In the genomic region with DNA sequence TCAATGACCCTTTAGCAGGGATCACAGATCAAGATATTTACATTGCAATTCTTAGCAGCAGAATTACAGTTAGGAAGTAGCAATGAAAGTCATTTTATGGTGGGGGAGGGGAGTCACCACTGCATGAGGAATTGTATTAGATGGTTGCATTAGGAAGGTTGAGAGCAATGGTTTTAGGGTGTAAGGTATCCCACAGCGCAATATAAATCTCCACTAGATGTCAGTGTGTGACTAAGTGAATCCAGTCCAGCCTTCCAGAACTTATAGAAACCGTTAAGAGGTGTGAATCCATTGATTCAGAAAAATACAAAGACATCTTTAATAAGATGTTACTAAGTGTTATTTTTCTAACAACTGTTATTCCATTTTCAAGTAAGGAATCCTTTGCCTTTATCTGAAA, we compare ENCODE assay signal across 12 mouse cellular contexts.
A peak's percentile ranks its signal among the peaks of the same experiment; 100 is the strongest.
DNase-seq lines count a peak whose midpoint lies in the region; ATAC-seq and TF ChIP-seq lines count a peak whose summit lies in the region.
"Had no signal": no experiment of that assay in that cellular context is flagged by ENCODE, and none has a peak within 500 bp of the region (broad histone marks: within the 10 kb centered on the region; RNA-seq: fewer than 3 reads in every experiment).

No protein-coding gene starts in this region.

- no peak overlapping the region for H3K27ac ChIP-seq in heart, adult 2 months
- no peak overlapping the region for H3K27ac ChIP-seq in neural tube, embryonic 12.5 days
- no peak overlapping the region for H3K27ac ChIP-seq in neural tube, embryonic 15.5 days (replicated peaks)
- no peak overlapping the region for H3K27ac ChIP-seq in embryonic facial prominence, embryonic 14.5 days (replicated peaks; ENCODE audit: low read depth, low read length)
- no peak overlapping the region for H3K27ac ChIP-seq in stomach, postnatal 0 days (replicated peaks)
- no peak overlapping the region for H3K27ac ChIP-seq in heart, embryonic 12.5 days (ENCODE audit: poor library complexity, severe bottlenecking)
- H3K27ac ChIP-seq: lung, embryonic 15.5 days had no signal

- no peak for TF ChIP-seq POLR2A in heart, adult 2 months (IDR thresholded peaks at IDR 0.05; ENCODE audit: insufficient read depth, low read depth, low read length)

- H3K4me3 ChIP-seq in heart, adult 2 months, result no peak overlapping the region
- H3K4me3 ChIP-seq in neural tube, embryonic 12.5 days, result no peak overlapping the region
- no peak overlapping the region for H3K4me3 ChIP-seq in neural tube, embryonic 15.5 days (replicated peaks)
- H3K4me3 ChIP-seq in embryonic facial prominence, embryonic 14.5 days (ENCODE audit: low read depth, low read length), result no peak overlapping the region
- no peak overlapping the region for H3K4me3 ChIP-seq in stomach, postnatal 0 days (ENCODE audit: low read depth, low read length)
- no peak overlapping the region for H3K4me3 ChIP-seq in heart, embryonic 12.5 days
- H3K4me3 ChIP-seq: erythroblast, embryonic 14.5 days; lung, embryonic 15.5 days had no signal

- intact Hi-C loops in heart, adult 2 months (cut with DNase I), result no loop called here
- intact Hi-C loops in heart, postnatal 36 days (cut with DNase I), result no loop called here

- H3K79me2 ChIP-seq in heart, adult 2 months (replicated peaks; ENCODE audit: control insufficient read depth, insufficient read depth, low read length), result no peaks in the 10 kb centered on the region

- TF ChIP-seq EP300 in heart, adult 2 months (IDR thresholded peaks at IDR 0.05; ENCODE audit: insufficient read depth, low read depth, low read length), result no peak
- TF ChIP-seq EP300 in stomach, postnatal 0 days (optimal IDR thresholded peaks at IDR 0.05), result no peak

- no peaks in the 10 kb centered on the region for H3K4me1 ChIP-seq in heart, adult 2 months (ENCODE audit: control insufficient read depth, insufficient read depth, low read length)
- no peaks in the 10 kb centered on the region; the same call in 1 of the 2 replicates for H3K4me1 ChIP-seq in neural tube, embryonic 12.5 days
- H3K4me1 ChIP-seq in neural tube, embryonic 15.5 days, result no peaks in the 10 kb centered on the region
- no peaks in the 10 kb centered on the region for H3K4me1 ChIP-seq in embryonic facial prominence, embryonic 14.5 days (ENCODE audit: control insufficient read depth, insufficient read depth, low read length)
- peaks cover 4% of the 10 kb centered on the region; the same call in 1 of the 2 replicates for H3K4me1 ChIP-seq in stomach, postnatal 0 days (replicated peaks; ENCODE audit: control insufficient read depth, insufficient read depth)
- H3K4me1 ChIP-seq in heart, embryonic 12.5 days (replicated peaks), result peaks cover 1% of the 10 kb centered on the region

- peak; percentile 54 for TF ChIP-seq CTCF in heart, adult 2 months (IDR thresholded peaks at IDR 0.05)
- peak; percentile 69 for TF ChIP-seq CTCF in stomach, postnatal 0 days (IDR thresholded peaks at IDR 0.05; ENCODE audit: low read depth)

- H3K9ac ChIP-seq in heart, adult 2 months (ENCODE audit: low read depth, low read length), result no peak overlapping the region
- H3K9ac ChIP-seq in neural tube, embryonic 12.5 days, result no peak overlapping the region
- H3K9ac ChIP-seq in neural tube, embryonic 15.5 days (replicated peaks), result no peak overlapping the region
- H3K9ac ChIP-seq in embryonic facial prominence, embryonic 14.5 days (ENCODE audit: low read depth, low read length), result no peak overlapping the region
- no peak overlapping the region for H3K9ac ChIP-seq in stomach, postnatal 0 days (ENCODE audit: low read length)
- no peak overlapping the region for H3K9ac ChIP-seq in heart, embryonic 12.5 days
- H3K9ac ChIP-seq: lung, embryonic 15.5 days had no signal

- no peak for DNase-seq in heart, adult 2 months
- no peak for DNase-seq in heart, postnatal 36 days
- peak; percentile 59 for DNase-seq in embryonic facial prominence, embryonic 14.5 days (ENCODE audit: low spot score)
- no peak for DNase-seq in stomach, postnatal 0 days (ENCODE audit: low spot score)
- no peak for DNase-seq in layer of hippocampus, adult 8-10 months (ENCODE audit: low spot score in 2 of 2)
- DNase-seq: kidney, adult 2 months; right cerebral cortex, postnatal 25 days had no signal

- H3K27me3 ChIP-seq in heart, adult 2 months (ENCODE audit: control insufficient read depth, insufficient read depth, low read length), result no peaks in the 10 kb centered on the region
- H3K27me3 ChIP-seq in neural tube, embryonic 12.5 days (replicated peaks), result no peaks in the 10 kb centered on the region
- H3K27me3 ChIP-seq in neural tube, embryonic 15.5 days (replicated peaks), result no peaks in the 10 kb centered on the region
- H3K27me3 ChIP-seq in embryonic facial prominence, embryonic 14.5 days (replicated peaks; ENCODE audit: control insufficient read depth, insufficient read depth, low read length), result no peaks in the 10 kb centered on the region
- no peaks in the 10 kb centered on the region for H3K27me3 ChIP-seq in stomach, postnatal 0 days (ENCODE audit: control insufficient read depth, insufficient read depth, low read length)
- H3K27me3 ChIP-seq in heart, embryonic 12.5 days (replicated peaks), result no peaks in the 10 kb centered on the region
- H3K27me3 ChIP-seq: lung, embryonic 15.5 days had no signal

- H3K4me2 ChIP-seq in neural tube, embryonic 12.5 days (replicated peaks), result no peak overlapping the region
- H3K4me2 ChIP-seq in neural tube, embryonic 15.5 days, result no peak overlapping the region
- no peak overlapping the region for H3K4me2 ChIP-seq in embryonic facial prominence, embryonic 14.5 days (ENCODE audit: low read depth, low read length)
- H3K4me2 ChIP-seq in stomach, postnatal 0 days (replicated peaks; ENCODE audit: low read depth), result no peak overlapping the region
- H3K4me2 ChIP-seq in heart, embryonic 12.5 days, result no peak overlapping the region
- H3K4me2 ChIP-seq: lung, embryonic 15.5 days had no signal

- WGBS in heart, adult 2 months, result 39% methylated on average over 2 of the region's 2 CpGs
- WGBS in neural tube, embryonic 12.5 days, result 55% methylated on average over 2 of the region's 2 CpGs
- 56% methylated on average over 2 of the region's 2 CpGs for WGBS in neural tube, embryonic 15.5 days
- WGBS in embryonic facial prominence, embryonic 14.5 days, result 40% methylated on average over 2 of the region's 2 CpGs
- 39% methylated on average over 2 of the region's 2 CpGs for WGBS in stomach, postnatal 0 days
- WGBS in heart, embryonic 12.5 days, result 52% methylated on average over 2 of the region's 2 CpGs

- H3K9me3 ChIP-seq in neural tube, embryonic 12.5 days, result no peaks in the 10 kb centered on the region
- H3K9me3 ChIP-seq in neural tube, embryonic 15.5 days (replicated peaks), result no peaks in the 10 kb centered on the region
- no peaks in the 10 kb centered on the region for H3K9me3 ChIP-seq in embryonic facial prominence, embryonic 14.5 days (ENCODE audit: control insufficient read depth, low read length)
- H3K9me3 ChIP-seq in stomach, postnatal 0 days (ENCODE audit: control insufficient read depth, low read length), result no peaks in the 10 kb centered on the region
- no peaks in the 10 kb centered on the region for H3K9me3 ChIP-seq in heart, embryonic 12.5 days (replicated peaks)
- H3K9me3 ChIP-seq: lung, embryonic 15.5 days had no signal

- 0 out of 2 replicates have a peak, but pooled peaks have one; percentile 58 for ATAC-seq in neural tube, embryonic 12.5 days (ENCODE audit: low FRiP score, low read depth)
- ATAC-seq in neural tube, embryonic 15.5 days (ENCODE audit: low FRiP score), result no peak
- ATAC-seq in embryonic facial prominence, embryonic 14.5 days (ENCODE audit: low read depth), result no peak
- no peak for ATAC-seq in stomach, postnatal 0 days (ENCODE audit: low FRiP score, low TSS enrichment)
- ATAC-seq in heart, embryonic 12.5 days (ENCODE audit: insufficient number of reproducible peaks, low FRiP score), result no peak

- no peaks in the 10 kb centered on the region for H3K36me3 ChIP-seq in heart, adult 2 months (ENCODE audit: control insufficient read depth, insufficient read depth, low read length)
- H3K36me3 ChIP-seq in neural tube, embryonic 12.5 days, result no peaks in the 10 kb centered on the region
- H3K36me3 ChIP-seq in neural tube, embryonic 15.5 days, result no peaks in the 10 kb centered on the region
- H3K36me3 ChIP-seq in embryonic facial prominence, embryonic 14.5 days (ENCODE audit: control insufficient read depth, insufficient read depth, low read length), result no peaks in the 10 kb centered on the region
- H3K36me3 ChIP-seq in stomach, postnatal 0 days (ENCODE audit: control insufficient read depth, insufficient read depth, low read length), result no peaks in the 10 kb centered on the region
- H3K36me3 ChIP-seq in heart, embryonic 12.5 days, result no peaks in the 10 kb centered on the region
- H3K36me3 ChIP-seq: lung, embryonic 15.5 days had no signal
